Mouse (Mus musculus) activated CD4-positive, CD25-positive, alpha-beta regulatory T cell, adult 4 months (primary cell): Measurements from ENCODE around the gene Srl. TPM values are rescaled to one million over a fixed set of nuclear protein-coding genes. Genes with fewer than 3 reads are reported as not detected.
A peak's percentile ranks its signal among the peaks of the same experiment; 100 is the strongest.
"Not testable (repeated sequence)": the region's sequence is repeated elsewhere in the genome, so short reads cannot be mapped to it uniquely, and the experiment has no call there.

ENCODE experiments used
- ATAC-seq: one replicate; pipeline ENCODE4 v1.8.0; 2017
- polyA plus RNA-seq, 2 experiments: library from polyadenylated mRNA; unstranded; fragments of 100-300 nt; shearing (Covaris generic); gene quantifications; one replicate each; pipeline ENCODE4 v1.2.1; 2017

Srl gene
- 1 to 10 TPM in 1 of 2 experiments, under 1 TPM in 1; 0.20 to 1.9 TPM for polyA plus RNA-seq

- peak; percentile 93 for ATAC-seq
These were observed at the start of gene Srl for GRCm38 (mm10) chr16:4541501-4542198. TSS of gene Srl (minus strand) at chr16:4541816.

GRCm38 (mm10) chr16:4590236-4590635, 48.6 kb upstream of the Srl start:
- no peak for ATAC-seq

GRCm38 (mm10) chr16:4587516-4588210, 46.0 kb upstream of the Srl start:
- ATAC-seq, result no peak

- peak; percentile 84 for ATAC-seq
These were observed 45.0 kb upstream of the Srl start for GRCm38 (mm10) chr16:4586531-4587123.

- peak; percentile 12 for ATAC-seq
These were observed 44.3 kb upstream of the Srl start for GRCm38 (mm10) chr16:4585642-4586530.

- ATAC-seq, result no peak
These were observed 42.8 kb upstream of the Srl start for GRCm38 (mm10) chr16:4584438-4584837.

GRCm38 (mm10) chr16:4583807-4584206, 42.2 kb upstream of the Srl start:
- peak; percentile 62 for ATAC-seq

GRCm38 (mm10) chr16:4581179-4581578, 39.6 kb upstream of the Srl start:
- ATAC-seq, result not testable (repeated sequence)

- ATAC-seq, result no peak
These were observed 37.0 kb upstream of the Srl start for GRCm38 (mm10) chr16:4578630-4579029.

- ATAC-seq, result peak; percentile 78
These were observed 35.3 kb upstream of the Srl start for GRCm38 (mm10) chr16:4576873-4577272.

GRCm38 (mm10) chr16:4576038-4576437, 34.4 kb upstream of the Srl start:
- ATAC-seq, result no peak

- ATAC-seq, result no peak
These were observed 29.1 kb upstream of the Srl start for GRCm38 (mm10) chr16:4570737-4571136.

GRCm38 (mm10) chr16:4567912-4568311, 26.3 kb upstream of the Srl start:
- peak; percentile 57 for ATAC-seq

GRCm38 (mm10) chr16:4560145-4560952, 18.7 kb upstream of the Srl start:
- ATAC-seq, result peak; percentile 4

- ATAC-seq, result peak; percentile 15
These were observed 18.1 kb upstream of the Srl start, which contains the start of gene Tfap4 for GRCm38 (mm10) chr16:4559715-4560144. TSS of gene Tfap4 (minus strand) at chr16:4559854.

- ATAC-seq, result no peak
These were observed 17.5 kb upstream of the Srl start for GRCm38 (mm10) chr16:4558980-4559631.

GRCm38 (mm10) chr16:4558384-4558979, 16.9 kb upstream of the Srl start:
- ATAC-seq, result peak; percentile 88

GRCm38 (mm10) chr16:4557949-4558348, 16.3 kb upstream of the Srl start:
- ATAC-seq, result peak; percentile 65

- no peak for ATAC-seq
These were observed 15.5 kb upstream of the Srl start for GRCm38 (mm10) chr16:4557085-4557484.

GRCm38 (mm10) chr16:4555555-4555954, 13.9 kb upstream of the Srl start:
- no peak for ATAC-seq
